Mouse (Mus musculus): ENCODE results near the gene H2-Aa. TPM values are rescaled to one million over a fixed set of nuclear protein-coding genes. Genes with fewer than 3 reads are reported as not detected.
"Not testable (repeated sequence)": the region's sequence is repeated elsewhere in the genome, so short reads cannot be mapped to it uniquely, and the experiment has no call there.

Gene H2-Aa
- 1 to 10 TPM; 4.5 TPM for total RNA-seq (2021)
- long read RNA-seq, experiment 1, transcript H2-Aa-201 (5 exons, 1,128 nt), result major isoform, 5 of 5 reads
- long read RNA-seq, experiment 1, partial matches to known transcripts, result 0 of 5 reads
- long read RNA-seq, experiment 1, other reads (novel, unspliced or antisense), result 0 of 5 reads
- long read RNA-seq, experiment 2, partial matches to known transcripts, result 0 of 3 reads
- long read RNA-seq, experiment 2, other reads (novel, unspliced or antisense), result 0 of 3 reads

GRCm38 (mm10) chr17:34287648-34288047 lies at the start of gene H2-Aa:
TSS of gene H2-Aa (minus strand) at chr17:34287823.
- peak; percentile 61 for DNase-seq

- no peak for DNase-seq
These were observed 43.6 kb upstream of the H2-Aa start for GRCm38 (mm10) chr17:34331200-34331599.

- no peak for DNase-seq
These were observed 42.2 kb upstream of the H2-Aa start for GRCm38 (mm10) chr17:34329807-34330206.

GRCm38 (mm10) chr17:34326373-34326772 lies 38.8 kb upstream of the H2-Aa start:
- DNase-seq, result no peak

GRCm38 (mm10) chr17:34325436-34325835 lies 37.8 kb upstream of the H2-Aa start, which contains the start of gene H2-Eb2:
TSS of gene H2-Eb2 (plus strand) at chr17:34325665.
- no peak for DNase-seq

DNA sequence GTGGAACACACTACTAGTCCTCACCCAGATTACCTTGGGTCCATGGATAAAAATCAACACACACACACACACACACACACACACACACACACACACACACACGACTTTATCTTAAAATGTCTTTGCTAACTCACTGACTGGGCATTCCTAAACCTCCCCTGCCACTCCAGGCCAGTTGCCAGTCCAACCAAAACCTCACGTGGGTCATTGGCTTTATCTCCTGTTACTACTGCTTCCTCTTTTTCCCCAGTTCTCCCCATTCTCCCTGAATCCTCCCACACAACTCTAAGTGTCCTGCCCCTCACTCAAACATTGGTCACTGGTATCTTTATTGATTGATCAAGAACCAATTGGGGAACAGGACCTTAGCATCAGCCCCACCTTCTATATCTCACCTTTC lies 29.7 kb upstream of the H2-Aa start:
- no peak for DNase-seq

DNA sequence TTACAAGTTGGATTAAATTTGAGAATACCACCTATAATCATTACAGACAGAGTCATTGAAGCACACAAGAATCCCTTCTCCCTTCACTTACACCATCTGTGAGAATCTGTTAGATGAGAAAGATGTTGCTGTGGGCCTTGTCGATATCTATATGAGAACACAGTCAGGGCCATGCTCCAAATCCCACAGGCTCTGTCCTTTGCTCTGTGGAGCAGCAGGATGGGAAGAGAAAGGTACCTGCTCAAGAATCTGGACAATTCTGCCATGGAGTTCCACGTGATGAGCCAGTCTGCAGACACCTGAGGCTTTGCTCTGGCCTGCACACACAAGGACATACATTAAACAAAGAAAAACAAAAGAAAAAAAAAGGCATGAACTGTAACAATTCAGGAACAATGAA lies 29.1 kb upstream of the H2-Aa start:
- no peak for DNase-seq

GRCm38 (mm10) chr17:34315512-34315911 lies 27.9 kb upstream of the H2-Aa start:
- no peak for DNase-seq

DNA sequence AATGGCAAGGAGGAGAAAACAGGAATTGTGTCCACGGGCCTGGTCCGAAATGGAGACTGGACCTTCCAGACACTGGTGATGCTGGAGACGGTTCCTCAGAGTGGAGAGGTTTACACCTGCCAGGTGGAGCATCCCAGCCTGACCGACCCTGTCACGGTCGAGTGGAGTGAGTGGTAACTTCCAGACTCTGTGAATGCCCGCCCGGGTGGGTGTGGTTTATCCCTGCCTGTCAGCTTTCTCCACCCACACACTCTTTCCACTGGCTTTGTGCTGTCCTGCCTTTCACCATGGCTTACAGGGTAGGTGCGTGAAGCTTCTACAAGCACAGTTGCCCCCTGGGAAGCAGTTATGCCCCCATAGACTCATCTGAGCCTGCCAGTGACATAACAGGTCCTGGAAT lies 26.7 kb upstream of the H2-Aa start:
- DNase-seq, result no peak

DNA sequence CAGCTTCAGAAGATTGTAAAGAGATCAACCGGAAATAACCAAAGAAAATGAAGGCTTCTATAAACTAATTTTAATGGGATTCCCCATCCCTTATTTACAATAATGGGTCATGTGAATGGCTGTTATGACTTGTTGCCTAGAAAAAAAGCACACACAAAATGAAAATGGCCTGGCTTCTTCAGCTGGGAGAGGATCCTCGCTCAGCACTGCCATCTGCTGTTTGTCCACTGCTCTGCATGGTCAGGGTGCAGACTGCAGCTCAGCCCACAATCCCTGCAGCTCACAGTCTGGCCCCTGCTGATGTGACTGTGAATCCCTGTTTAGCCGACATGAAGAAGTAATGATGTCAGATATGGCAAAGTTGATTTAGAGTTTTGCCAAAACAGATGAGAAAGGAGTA lies 25.8 kb upstream of the H2-Aa start:
- peak; percentile 83 for DNase-seq

- DNase-seq, result no peak
These were observed 24.6 kb upstream of the H2-Aa start for GRCm38 (mm10) chr17:34312185-34312584.

DNA sequence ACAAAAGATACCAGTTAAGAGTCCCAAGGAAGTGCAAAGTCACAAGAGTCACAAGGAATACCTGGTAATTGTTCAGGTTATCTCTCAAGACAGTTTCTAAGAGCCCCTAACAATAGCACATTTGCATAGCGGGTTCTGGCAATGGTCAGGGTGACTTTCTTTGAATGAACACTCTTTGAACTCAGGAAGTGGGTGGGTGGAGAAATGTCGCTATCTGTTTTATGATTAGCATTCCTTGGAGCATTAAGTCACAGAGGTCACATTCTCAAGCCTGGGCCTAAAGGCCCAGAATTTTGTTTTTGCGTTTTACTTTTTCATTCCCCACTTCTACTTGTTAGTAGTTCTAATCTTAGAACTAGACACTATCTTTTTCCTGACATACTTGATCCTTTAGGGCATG lies 22.9 kb upstream of the H2-Aa start:
- not testable (repeated sequence) for DNase-seq

DNA sequence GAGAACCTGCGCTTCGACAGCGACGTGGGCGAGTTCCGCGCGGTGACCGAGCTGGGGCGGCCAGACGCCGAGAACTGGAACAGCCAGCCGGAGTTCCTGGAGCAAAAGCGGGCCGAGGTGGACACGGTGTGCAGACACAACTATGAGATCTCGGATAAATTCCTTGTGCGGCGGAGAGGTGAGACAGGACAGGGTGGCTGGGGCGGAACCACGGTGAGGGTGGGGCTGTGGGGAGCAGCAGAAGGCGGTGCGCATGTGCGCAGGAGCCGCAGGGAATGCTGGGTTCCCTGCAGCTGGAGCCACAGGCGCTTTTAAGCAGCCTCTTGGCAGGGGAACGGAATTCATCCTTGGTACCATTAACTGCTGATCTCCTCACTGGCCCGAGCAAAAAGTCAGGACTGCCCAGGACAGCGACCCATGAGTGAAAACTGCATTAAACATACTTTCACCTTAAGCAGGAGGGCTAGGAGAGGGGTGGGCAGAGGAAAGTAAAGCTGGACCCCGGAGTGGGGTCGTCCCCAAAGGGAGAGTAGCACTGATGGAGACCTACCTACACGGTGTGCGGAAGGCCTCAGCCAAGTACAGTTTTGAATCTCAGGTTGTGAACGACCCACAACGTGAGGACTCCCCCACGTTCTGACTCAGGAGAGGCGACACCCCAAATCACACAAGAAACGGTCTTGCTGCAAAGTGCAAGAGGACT lies 22.2 kb upstream of the H2-Aa start:
- DNase-seq, result peak; percentile 59

DNA sequence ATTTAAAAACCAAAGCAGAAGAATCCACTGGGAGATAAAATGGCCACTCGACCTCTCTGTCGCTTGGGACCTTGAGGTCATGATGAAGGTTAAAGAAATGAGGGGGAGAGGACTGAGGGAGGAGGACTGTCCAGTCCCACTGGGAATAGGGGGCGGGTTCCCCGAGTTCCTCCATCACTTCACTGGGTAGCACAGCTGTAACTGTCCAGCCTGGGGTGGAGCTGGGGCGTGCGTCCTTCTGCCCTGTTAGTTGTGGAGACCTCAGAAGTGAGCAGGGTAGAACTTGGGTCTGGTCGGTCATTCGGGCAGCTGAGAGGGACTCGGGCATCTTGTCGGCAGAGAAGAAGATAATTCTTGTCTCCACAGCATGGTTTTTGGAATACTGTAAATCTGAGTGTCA lies 21.6 kb upstream of the H2-Aa start:
- no peak for DNase-seq

DNA sequence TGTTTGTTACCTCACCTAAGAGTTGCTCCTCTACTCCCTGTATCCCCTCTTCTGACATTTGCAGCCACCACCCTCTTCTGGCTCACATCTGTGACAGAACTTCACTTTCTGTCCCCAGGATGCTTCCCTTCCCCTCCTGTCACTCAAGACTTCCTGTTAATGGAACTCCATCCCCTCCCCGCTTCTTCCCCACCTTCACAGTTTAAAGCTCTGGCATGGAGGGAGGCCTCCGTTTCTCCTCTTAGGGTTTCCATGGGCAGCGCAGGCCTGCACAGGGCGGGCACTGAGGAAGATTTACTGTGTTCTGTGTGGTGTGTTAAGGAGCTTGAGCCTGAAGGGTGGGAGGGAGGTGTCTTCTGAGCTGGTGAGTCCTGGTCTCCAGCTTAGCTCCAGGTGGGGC lies 20.5 kb upstream of the H2-Aa start:
- DNase-seq, result no peak

DNA sequence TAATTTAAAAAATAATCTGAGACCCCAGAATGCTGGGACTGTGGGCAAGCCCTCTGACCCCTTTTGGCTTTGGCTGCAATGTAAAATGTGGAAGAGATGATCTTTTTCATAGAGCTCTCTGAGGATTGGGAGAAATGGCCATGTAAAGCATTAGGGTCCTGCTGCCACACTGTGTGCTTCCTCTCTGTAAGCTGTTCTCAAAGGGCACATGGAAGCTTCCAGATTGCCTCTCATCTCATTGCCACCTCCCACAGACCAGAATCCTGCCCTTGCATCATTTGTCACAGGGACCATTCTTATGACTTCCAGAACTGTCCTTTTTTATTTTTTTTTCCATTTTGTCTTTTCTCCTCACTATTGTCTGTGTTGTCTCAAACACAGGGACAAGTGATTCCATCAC lies 19.6 kb upstream of the H2-Aa start:
- no peak for DNase-seq

DNA sequence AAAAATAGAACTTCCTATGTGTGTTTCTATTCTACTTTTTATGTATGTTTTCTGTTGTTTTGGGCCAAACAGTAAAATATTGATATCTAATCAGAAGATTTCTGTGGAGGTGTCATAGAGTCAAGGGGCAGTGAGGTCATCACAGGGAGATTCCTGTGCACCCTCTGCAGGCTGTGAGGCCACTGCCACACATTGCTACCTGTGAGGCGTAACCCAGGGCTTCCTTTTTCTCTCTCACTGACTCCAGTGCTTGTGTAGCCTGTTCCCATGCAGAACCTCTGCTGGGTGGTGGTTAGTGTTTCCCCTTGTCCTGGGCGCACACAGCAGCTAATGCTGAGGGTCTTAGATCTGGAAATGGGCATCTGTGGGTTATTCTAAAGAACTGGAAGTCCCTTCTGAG lies 18.8 kb upstream of the H2-Aa start:
- DNase-seq, result no peak

DNA sequence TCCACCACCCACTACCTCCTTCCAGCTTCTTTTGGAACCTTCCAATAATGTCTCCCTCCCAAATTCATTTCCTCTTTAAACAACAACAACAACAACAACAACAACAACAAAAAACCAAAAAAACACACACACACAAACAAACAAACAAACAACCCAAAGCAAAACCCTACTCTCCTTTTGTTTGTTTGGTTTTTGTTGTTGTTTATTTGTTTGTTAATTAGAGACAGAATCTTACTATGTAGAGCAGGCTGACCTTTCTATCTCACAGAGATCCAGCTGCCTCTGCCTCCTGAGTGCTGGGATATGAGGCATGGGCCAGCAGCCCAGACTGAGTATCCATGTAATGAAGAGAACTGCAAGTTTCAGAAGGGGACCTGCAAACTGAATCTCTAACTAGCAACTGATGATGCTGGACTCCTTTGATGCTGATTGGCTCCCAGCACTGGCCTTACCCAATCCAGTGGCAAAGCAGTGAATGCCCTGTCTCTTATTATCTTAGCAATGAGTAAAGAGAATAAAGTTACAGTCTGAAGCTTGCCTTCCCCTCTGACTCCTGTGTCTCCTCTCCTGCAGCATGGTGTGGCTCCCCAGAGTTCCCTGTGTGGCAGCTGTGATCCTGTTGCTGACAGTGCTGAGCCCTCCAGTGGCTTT lies 17.9 kb upstream of the H2-Aa start, which contains the start of gene H2-Eb1:
Gene H2-Eb1, plus strand, starts transcription at position 488 of the 651 bp plus-strand sequence.
- DNase-seq, result peak; percentile 70

GRCm38 (mm10) chr17:34304751-34305150 lies 17.1 kb upstream of the H2-Aa start:
- DNase-seq, result peak; percentile 27

GRCm38 (mm10) chr17:34303789-34304188 lies 16.2 kb upstream of the H2-Aa start:
- DNase-seq, result no peak

GRCm38 (mm10) chr17:34301670-34302190 lies 14.1 kb upstream of the H2-Aa start:
- no peak for DNase-seq

GRCm38 (mm10) chr17:34300691-34301566 lies 13.3 kb upstream of the H2-Aa start:
- no peak for DNase-seq

Measured in gastrocnemius, postnatal 10 days (tissue).